Mouse (Mus musculus): ENCODE data around the gene Agbl3. TPM values are rescaled to one million over a fixed set of nuclear protein-coding genes. Genes with fewer than 3 reads are reported as not detected.

Agbl3 gene
- polyA plus RNA-seq, 1 experiment from 2014 or later, result 10.5 TPM

- Histone ChIP-seq H3K36me3 (replicated peaks) (0 out of 2 replicates have a peak, but pooled peaks cover 4% of the 10 kb centered on the region), H3K9me3 (no peaks in the 10 kb centered on the region), H3K4me3 (no peak overlapping the region), H3K27me3 (replicated peaks) (no peaks in the 10 kb centered on the region), H3K4me2 (no peak overlapping the region), H3K27ac (no peak overlapping the region), H3K9ac (no peak overlapping the region), H3K4me1 (peaks cover 18% of the 10 kb centered on the region)
- no peak for ATAC-seq (replicated peaks)
- WGBS, result 89% methylated on average over 16 of the region's 16 CpGs
Observed at GRCm38 (mm10) chr6:34879101-34879740, 99.0 kb downstream of the Agbl3 start.

GRCm38 (mm10) chr6:34879911-34880475, 99.8 kb downstream of the Agbl3 start:
- H3K36me3 ChIP-seq (replicated peaks), result 0 out of 2 replicates have a peak, but pooled peaks cover 4% of the 10 kb centered on the region
- no peak overlapping the region for H3K9ac ChIP-seq
- H3K4me1 ChIP-seq, result peaks cover 18% of the 10 kb centered on the region
- no peak overlapping the region for H3K4me2 ChIP-seq
- no peak overlapping the region for H3K4me3 ChIP-seq
- WGBS, result 52% methylated on average over 6 of the region's 6 CpGs
- H3K27me3 ChIP-seq (replicated peaks), result no peaks in the 10 kb centered on the region
- no peak overlapping the region for H3K27ac ChIP-seq
- H3K9me3 ChIP-seq, result no peaks in the 10 kb centered on the region
- ATAC-seq (replicated peaks), result no peak

GRCm38 (mm10) chr6:34884724-34885123, 104.5 kb downstream of the Agbl3 start:
- H3K4me1 ChIP-seq, result peaks cover 12% of the 10 kb centered on the region
- no peak overlapping the region for H3K4me2 ChIP-seq
- 0 out of 2 replicates have a peak, but pooled peaks cover 4% of the 10 kb centered on the region for H3K36me3 ChIP-seq (replicated peaks)
- H3K9ac ChIP-seq, result no peak overlapping the region
- WGBS, result 91% methylated on average over 7 of the region's 7 CpGs
- ATAC-seq (replicated peaks), result no peak
- H3K4me3 ChIP-seq, result no peak overlapping the region
- H3K27ac ChIP-seq, result no peak overlapping the region
- H3K27me3 ChIP-seq (replicated peaks), result no peaks in the 10 kb centered on the region
- no peaks in the 10 kb centered on the region for H3K9me3 ChIP-seq

GRCm38 (mm10) chr6:34887131-34887850, 107.1 kb downstream of the Agbl3 start:
- Histone ChIP-seq H3K9me3 (no peaks in the 10 kb centered on the region), H3K27ac (0 out of 2 replicates have a peak overlapping the region, but pooled peaks have one; percentile 1), H3K9ac (no peak overlapping the region), H3K27me3 (replicated peaks) (no peaks in the 10 kb centered on the region), H3K4me3 (no peak overlapping the region), H3K36me3 (replicated peaks) (peaks cover 13% of the 10 kb centered on the region; the same call in 1 of the 2 replicates), H3K4me2 (no peak overlapping the region), H3K4me1 (peaks cover 12% of the 10 kb centered on the region)
- ATAC-seq (replicated peaks), result peak; percentile 49
- WGBS, result 17% methylated on average over 6 of the region's 6 CpGs

- Histone ChIP-seq H3K9me3 (no peaks in the 10 kb centered on the region), H3K4me3 (no peak overlapping the region), H3K4me1 (peaks cover 12% of the 10 kb centered on the region), H3K36me3 (replicated peaks) (peaks cover 23% of the 10 kb centered on the region; the same call in 1 of the 2 replicates), H3K9ac (no peak overlapping the region), H3K27ac (no peak overlapping the region), H3K27me3 (replicated peaks) (no peaks in the 10 kb centered on the region), H3K4me2 (no peak overlapping the region)
- ATAC-seq (replicated peaks), result no peak
- 44% methylated on average over 4 of the region's 4 CpGs for whole genome bisulfite sequencing
Observed at GRCm38 (mm10) chr6:34889185-34889584, 109.0 kb downstream of the Agbl3 start.

GRCm38 (mm10) chr6:34895569-34895968, 115.3 kb downstream of the Agbl3 start:
- peaks cover 34% of the 10 kb centered on the region; the same call in 1 of the 2 replicates for H3K36me3 ChIP-seq (replicated peaks)
- 85% methylated on average over 7 of the region's 7 CpGs for WGBS
- H3K9me3 ChIP-seq, result no peaks in the 10 kb centered on the region
- H3K27me3 ChIP-seq (replicated peaks), result no peaks in the 10 kb centered on the region
- H3K4me1 ChIP-seq, result no peaks in the 10 kb centered on the region
- no peak for ATAC-seq (replicated peaks)
- no peak overlapping the region for H3K9ac ChIP-seq
- no peak overlapping the region for H3K4me3 ChIP-seq
- no peak overlapping the region for H3K4me2 ChIP-seq
- H3K27ac ChIP-seq, result no peak overlapping the region

- no peaks in the 10 kb centered on the region for H3K4me1 ChIP-seq
- no peak for ATAC-seq (replicated peaks)
- H3K4me2 ChIP-seq, result no peak overlapping the region
- no peaks in the 10 kb centered on the region for H3K9me3 ChIP-seq
- no peaks in the 10 kb centered on the region for H3K27me3 ChIP-seq (replicated peaks)
- 58% methylated on average over 16 of the region's 16 CpGs for WGBS
- H3K27ac ChIP-seq, result no peak overlapping the region
- peaks cover 33% of the 10 kb centered on the region; the same call in 1 of the 2 replicates for H3K36me3 ChIP-seq (replicated peaks)
- no peak overlapping the region; the same call in 1 of the 2 replicates for H3K9ac ChIP-seq
- H3K4me3 ChIP-seq, result no peak overlapping the region
Observed at GRCm38 (mm10) chr6:34896168-34896780, 116.0 kb downstream of the Agbl3 start.

- no peaks in the 10 kb centered on the region for H3K9me3 ChIP-seq
- H3K4me1 ChIP-seq, result 0 out of 2 replicates have a peak, but pooled peaks cover 3% of the 10 kb centered on the region
- no peak overlapping the region for H3K4me2 ChIP-seq
- no peaks in the 10 kb centered on the region for H3K27me3 ChIP-seq (replicated peaks)
- 98% methylated on average over 2 of the region's 2 CpGs for WGBS
- no peak for ATAC-seq (replicated peaks)
- H3K27ac ChIP-seq, result no peak overlapping the region
- no peak overlapping the region for H3K4me3 ChIP-seq
- no peak overlapping the region for H3K9ac ChIP-seq
- H3K36me3 ChIP-seq (replicated peaks), result peaks cover 16% of the 10 kb centered on the region; the same call in 1 of the 2 replicates
Observed at GRCm38 (mm10) chr6:34899127-34899526, 118.9 kb downstream of the Agbl3 start.

GRCm38 (mm10) chr6:34900990-34901389, 120.8 kb downstream of the Agbl3 start:
- Histone ChIP-seq H3K4me3 (no peak overlapping the region), H3K4me2 (no peak overlapping the region), H3K9ac (no peak overlapping the region), H3K27ac (no peak overlapping the region), H3K9me3 (no peaks in the 10 kb centered on the region), H3K4me1 (0 out of 2 replicates have a peak, but pooled peaks cover 3% of the 10 kb centered on the region), H3K36me3 (replicated peaks) (peaks cover 8% of the 10 kb centered on the region; the same call in 1 of the 2 replicates), H3K27me3 (replicated peaks) (no peaks in the 10 kb centered on the region)
- no peak for ATAC-seq (replicated peaks)
- WGBS, result 76% methylated on average over 2 of the region's 2 CpGs

GRCm38 (mm10) chr6:34901911-34902444, 121.7 kb downstream of the Agbl3 start:
- no peaks in the 10 kb centered on the region for H3K9me3 ChIP-seq
- WGBS, result 63% methylated on average over 9 of the region's 9 CpGs
- H3K4me3 ChIP-seq, result no peak overlapping the region
- ATAC-seq (replicated peaks), result no peak
- H3K9ac ChIP-seq, result no peak overlapping the region
- no peak overlapping the region for H3K27ac ChIP-seq
- H3K27me3 ChIP-seq (replicated peaks), result no peaks in the 10 kb centered on the region
- H3K36me3 ChIP-seq (replicated peaks), result peaks cover 13% of the 10 kb centered on the region; the same call in 1 of the 2 replicates
- H3K4me2 ChIP-seq, result no peak overlapping the region
- H3K4me1 ChIP-seq, result 0 out of 2 replicates have a peak, but pooled peaks cover 3% of the 10 kb centered on the region

- Histone ChIP-seq H3K4me2 (no peak overlapping the region), H3K9ac (no peak overlapping the region), H3K36me3 (replicated peaks) (peaks cover 15% of the 10 kb centered on the region; the same call in 1 of the 2 replicates), H3K27ac (no peak overlapping the region), H3K4me3 (no peak overlapping the region), H3K4me1 (0 out of 2 replicates have a peak, but pooled peaks cover 3% of the 10 kb centered on the region), H3K9me3 (no peaks in the 10 kb centered on the region), H3K27me3 (replicated peaks) (no peaks in the 10 kb centered on the region)
- 93% methylated on average over 7 of the region's 7 CpGs for WGBS
- ATAC-seq (replicated peaks), result no peak
Observed at GRCm38 (mm10) chr6:34902578-34902977, 122.3 kb downstream of the Agbl3 start.

Measured in midbrain, embryonic 15.5 days (tissue).